Mouse (Mus musculus) erythroblast, embryonic 14.5 days (primary cell): ENCODE measurements at regions not wholly inside any gene's neighbourhood (a gene's known extent, or its start where the extent isn't known, plus 50 kb on each side); places are given as distances from the start of the nearest gene placed in this dataset.

Source experiments
- GATA1 ChIP-seq: IDR thresholded peaks from 2 replicates; pipeline ENCODE4 v1.6.1; 2012; ENCODE audit warnings: low read length, inconsistent platforms, mixed read lengths
- TAL1 ChIP-seq: IDR thresholded peaks from 3 replicates; pipeline ENCODE4 v1.6.1; 2012; ENCODE audit warnings: low read length, inconsistent platforms, mixed read lengths

DNA sequence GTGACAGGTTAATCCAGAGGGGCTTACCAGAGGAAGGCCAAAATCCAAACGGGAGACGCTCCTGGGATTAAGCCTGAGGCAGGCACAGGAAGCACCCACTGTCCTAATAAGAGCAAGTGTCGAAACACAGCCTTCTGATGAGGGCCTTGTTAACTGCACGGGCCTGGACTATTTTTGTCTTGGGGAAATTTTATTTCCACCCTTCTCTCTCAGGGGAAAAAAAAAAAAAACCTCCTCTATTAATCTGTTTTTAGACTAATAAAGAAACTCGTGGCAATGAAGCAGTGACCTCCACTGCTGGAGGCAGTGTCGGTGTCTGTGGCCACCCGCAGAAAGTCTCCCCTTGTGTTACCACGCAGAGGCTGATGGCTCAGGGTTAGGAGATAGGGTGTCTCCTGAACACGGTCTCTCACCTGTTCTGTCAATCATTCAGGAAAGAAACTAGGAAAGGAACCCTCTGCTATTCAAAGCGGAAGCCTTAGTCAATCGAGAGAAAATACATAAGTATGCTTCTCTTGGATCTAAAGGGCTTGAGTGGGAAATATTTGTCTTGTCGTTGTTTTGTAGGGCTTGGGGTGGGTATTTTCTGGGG is 330.6 kb downstream of the Bcor start:
- TF ChIP-seq GATA1 (no peak), TAL1 (no peak)
